Mouse (Mus musculus) cerebellum, postnatal 14 days (tissue): ENCODE measurements around the gene Mrgprh.

Experiments used
- DNase-seq, 2 experiments: peaks; one replicate each; pipeline ENCODE4 v3.0.0; 2021; ENCODE audit warnings: mixed read lengths in 2 of 2

The Mrgprh gene

DNA sequence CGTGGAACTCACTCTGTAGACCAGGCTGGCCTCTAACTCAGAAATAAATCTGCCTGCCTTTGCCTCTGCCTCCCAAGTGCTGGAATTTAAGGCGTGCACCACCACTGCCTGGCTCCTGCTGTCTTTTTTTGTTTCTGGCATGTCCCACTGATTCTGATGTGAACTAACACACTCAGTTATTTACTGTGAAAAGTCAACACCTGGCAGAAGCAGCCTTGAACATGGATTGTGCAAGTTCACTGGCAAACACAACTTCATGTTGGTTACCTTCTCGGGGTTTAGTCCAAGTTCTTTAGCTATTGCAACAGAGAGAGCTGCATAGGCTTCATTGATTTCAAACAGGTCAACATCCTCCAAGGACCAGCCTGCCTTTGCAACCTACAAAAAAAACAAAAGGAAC is 49.2 kb downstream of the Mrgprh start:
- DNase-seq = no peak

GRCm38 (mm10) chr17:12925703-12926180 is 49.9 kb downstream of the Mrgprh start:
- DNase-seq = no peak
